Mouse (Mus musculus): ENCODE data around the gene Adamts2.
A peak's percentile ranks its signal among the peaks of the same experiment; 100 is the strongest.

Gene Adamts2

DNA sequence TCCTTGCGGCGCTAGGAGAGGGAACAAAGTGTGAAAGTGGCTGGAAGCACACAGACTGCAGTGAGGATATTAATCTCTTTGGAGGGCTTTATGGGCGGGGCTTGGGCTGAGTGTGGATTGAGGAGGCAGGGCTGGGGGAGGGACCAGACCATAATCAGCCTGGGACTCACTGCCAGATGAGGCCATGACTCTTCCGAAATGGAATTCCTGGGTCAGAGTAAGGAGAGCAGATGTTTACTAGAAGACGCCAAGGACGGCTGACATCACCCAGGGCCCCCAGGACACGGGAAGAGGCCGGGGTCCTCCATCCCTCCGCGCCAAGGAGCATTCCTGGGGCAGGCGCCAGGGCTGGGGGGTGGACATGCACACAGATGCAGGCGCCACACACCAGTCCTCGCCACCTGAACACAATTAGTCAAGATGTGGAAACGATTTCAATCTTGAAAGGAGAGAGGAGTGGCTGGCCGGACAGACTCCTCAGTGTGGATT is 20.4 kb downstream of the Adamts2 start:
- no peak for ATAC-seq (ENCODE audit: insufficient number of reproducible peaks, low FRiP score, low TSS enrichment)

DNA sequence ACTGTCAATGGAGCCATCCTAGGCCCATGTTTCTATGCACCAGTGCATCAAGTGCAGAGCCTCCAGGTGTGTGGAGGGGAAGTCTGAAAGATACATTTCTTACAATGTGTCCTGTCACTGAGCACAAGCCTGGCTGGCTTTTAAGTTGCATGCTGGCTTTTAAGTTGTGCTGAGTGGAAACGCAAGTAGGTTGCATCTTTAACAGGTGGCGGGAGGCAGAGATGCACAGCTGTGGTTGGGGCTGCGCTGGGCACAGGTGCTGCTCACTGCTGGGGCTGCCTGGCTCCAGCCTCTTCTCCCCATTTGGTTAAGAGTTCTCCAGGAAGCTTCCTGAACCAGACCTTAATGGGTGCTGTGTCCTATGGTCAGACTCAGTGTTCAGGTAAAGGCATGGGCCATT is 21.9 kb downstream of the Adamts2 start:
- no peak for ATAC-seq (ENCODE audit: insufficient number of reproducible peaks, low FRiP score, low TSS enrichment)

DNA sequence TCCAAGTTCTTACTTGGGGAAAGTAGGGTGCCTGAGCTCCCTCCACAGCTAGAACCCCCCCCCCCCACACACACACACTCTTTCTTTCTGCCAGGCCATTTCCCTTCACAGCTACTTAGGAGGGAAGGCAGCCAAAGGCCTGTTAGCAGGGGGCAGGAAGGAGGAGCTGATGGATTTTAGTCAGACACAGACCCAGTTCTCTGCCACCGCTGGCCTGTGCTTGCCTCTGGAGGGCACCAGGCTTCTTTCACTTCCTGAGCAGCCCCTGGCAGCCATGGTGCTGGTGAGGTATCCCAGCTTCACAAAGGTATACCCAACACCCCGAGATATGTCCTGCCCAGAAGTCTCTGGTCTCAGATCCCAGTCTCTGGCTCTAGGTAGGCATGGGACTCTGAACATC is 22.4 kb downstream of the Adamts2 start:
- no peak for ATAC-seq (ENCODE audit: insufficient number of reproducible peaks, low FRiP score, low TSS enrichment)

DNA sequence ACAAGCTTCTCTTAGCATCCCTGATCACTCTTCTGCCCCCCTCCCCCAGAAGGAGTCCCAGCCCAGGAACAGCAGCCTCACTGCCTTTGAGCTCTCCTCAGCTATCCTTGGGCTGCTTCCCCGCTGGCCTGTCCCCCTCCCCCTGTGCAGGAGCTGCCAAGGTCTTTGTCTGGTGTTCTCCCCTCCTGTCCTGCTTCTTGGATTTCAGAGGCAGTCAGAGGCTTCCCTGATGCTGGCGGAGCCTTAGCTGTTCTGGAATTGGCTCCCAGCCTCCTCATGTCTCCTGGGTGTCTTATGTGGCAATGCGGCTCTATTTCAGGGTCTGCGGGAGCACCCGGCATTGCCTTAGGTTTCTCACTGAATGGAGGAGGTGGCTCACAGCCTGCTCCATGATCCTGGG is 22.8 kb downstream of the Adamts2 start:
- no peak for ATAC-seq (ENCODE audit: insufficient number of reproducible peaks, low FRiP score, low TSS enrichment)

DNA sequence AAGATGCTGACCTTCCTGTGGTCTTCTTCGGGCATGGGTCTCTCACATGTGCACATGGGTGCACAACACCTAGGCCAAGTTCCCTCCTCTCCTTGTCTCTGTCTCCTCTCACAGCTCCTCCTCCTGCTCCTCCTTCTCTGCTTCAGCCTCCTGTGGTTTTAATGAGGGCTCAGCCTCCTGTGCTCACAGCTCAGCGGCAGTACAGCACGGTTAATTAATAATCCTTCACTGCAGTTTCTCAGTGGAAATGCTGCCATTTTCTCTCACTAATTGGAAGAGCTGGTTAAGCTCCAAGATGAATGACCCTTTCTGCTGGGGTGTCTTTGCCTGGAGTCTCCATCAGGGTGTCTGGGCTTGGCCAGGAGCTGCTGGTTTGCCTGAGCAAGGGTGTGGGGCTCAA is 27.0 kb downstream of the Adamts2 start:
- no peak for ATAC-seq (ENCODE audit: insufficient number of reproducible peaks, low FRiP score, low TSS enrichment)

DNA sequence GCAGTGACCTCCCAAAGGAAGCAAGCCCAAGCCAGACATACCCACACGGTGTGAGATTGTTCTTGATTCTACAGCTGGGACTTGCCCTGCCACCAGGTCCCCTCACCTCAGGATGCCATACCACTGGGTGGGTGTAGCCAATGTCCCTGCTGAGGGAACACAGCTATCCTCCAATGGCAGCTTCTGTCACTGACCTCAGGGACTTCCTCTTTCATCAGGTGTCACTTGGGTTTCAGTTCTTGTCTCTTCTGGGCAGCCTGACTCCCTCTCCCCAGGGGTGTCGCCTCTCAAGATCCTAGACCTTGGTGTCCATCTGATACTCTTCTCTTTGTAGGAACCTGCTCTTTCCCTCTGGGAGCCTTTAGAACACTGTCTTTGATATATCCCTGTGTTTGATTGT is 28.6 kb downstream of the Adamts2 start:
- no peak for ATAC-seq (ENCODE audit: insufficient number of reproducible peaks, low FRiP score, low TSS enrichment)

DNA sequence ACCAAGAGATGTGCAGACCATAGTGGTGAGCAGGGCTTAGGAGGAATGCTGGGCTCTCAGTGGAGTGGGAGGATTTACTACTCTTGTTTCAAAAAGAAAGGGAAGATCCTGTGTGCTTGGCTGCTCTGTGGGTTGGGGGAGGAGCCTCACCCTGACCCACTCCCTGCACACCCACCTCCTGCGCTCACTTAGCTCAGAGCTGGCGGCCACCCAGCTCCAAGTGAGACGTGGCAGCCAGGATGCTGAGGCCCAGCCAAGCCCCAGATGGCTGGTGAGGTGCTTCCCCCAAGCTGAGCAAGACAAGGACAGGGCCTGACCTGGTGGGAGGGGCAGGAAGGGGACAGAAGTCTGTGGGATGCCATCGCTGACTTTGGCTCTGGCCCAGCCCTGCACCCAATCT is 30.4 kb downstream of the Adamts2 start:
- ATAC-seq (ENCODE audit: insufficient number of reproducible peaks, low FRiP score, low TSS enrichment), result peak; percentile 67

DNA sequence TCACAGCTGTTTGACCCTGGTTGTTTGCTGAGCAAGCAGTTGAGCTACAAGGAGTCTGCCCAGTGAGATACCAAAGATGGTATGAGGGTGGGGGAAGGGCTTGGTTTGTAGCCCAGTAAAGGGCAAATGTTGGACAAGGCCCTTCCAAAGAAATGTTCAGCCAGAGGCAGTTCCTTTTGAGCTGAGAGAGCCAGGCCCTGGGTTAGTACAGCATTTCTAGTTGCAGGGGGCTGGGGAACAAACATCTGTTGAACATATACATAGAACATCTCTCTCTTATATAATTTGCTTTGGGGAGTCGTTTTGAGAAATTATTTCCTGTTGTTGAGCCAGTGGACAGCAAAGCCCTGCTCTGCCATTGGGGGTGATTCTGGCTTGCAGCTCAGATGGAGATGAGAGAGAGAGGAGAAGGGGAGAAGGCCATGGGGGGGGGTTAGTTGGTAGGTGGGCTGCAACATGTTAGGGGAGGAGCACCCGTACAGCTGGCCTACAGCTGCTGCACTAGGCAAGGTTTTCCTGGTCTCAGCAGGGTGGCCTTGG is 33.2 kb downstream of the Adamts2 start:
- ATAC-seq (ENCODE audit: insufficient number of reproducible peaks, low FRiP score, low TSS enrichment), result no peak

DNA sequence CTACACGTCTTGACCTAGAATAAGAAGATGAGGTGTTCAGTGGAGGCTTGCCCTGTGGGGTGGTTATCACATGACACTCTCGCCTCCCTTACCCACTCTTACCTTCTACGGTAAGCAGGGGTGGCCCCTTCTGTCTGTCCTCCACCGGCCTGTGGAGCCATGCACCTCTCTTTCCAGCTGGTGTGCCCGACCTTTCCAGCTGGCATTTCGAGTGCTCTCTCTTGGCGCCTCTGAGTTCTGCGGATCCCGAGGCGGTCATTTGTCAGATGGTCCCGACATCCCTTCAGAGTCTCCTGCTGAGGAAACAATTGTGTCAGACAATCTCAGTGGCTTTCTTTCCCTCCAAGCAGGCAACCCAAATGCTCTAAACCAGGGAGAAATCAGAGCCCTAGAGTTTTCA is 35.1 kb downstream of the Adamts2 start:
- no peak; the same call in 1 of the 2 replicates for ATAC-seq (ENCODE audit: insufficient number of reproducible peaks, low FRiP score, low TSS enrichment)

DNA sequence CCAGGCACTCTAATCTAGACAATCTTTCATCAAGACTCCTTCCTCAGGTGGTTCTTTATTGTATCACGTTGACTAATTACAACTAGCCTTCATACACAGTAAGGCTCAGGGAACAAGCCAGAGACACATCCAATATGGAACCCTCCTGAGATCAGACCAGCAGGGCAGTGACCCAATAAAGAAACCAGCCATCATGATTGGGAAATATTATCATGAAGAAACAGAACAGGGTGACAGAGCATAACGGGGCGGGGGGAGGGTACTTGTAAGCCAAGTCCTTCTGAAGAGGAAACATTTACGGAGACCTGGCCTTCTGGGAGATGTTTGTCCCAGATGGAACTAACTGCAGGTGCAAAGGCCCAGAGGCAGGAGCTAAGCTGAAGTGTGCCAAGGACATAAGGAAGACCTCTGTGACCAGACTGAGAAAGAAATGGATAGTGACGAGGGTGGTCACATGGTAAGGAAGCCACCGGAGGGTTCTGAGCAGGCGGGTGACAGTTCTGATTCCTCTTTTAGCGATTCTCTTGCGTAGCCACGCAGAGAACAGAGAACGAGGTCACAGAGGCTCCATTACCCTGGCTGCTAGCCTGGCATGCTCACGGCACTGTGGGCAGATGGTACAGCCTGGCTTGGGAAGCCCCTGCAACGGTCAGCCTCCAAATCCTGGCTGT is 36.4 kb downstream of the Adamts2 start:
- peak; percentile 71 for ATAC-seq (ENCODE audit: insufficient number of reproducible peaks, low FRiP score, low TSS enrichment)

DNA sequence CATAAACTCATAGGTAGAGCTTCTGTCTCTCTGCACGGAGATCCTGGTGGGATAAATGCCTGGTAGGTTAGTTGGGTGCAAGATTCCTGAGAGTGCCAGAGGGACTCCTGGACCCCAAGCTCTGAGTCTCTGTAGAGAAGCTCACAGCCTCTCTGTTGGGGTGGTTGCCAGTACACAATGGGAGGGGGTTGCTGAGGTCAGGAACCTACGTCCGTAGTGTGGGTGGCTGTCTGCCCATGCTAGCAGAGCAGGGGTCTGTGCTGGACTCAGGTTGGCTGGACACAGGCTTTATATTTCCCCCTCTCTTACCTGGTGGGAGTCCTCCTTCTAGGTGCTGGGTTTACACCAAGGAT is 37.0 kb downstream of the Adamts2 start:
- ATAC-seq (ENCODE audit: insufficient number of reproducible peaks, low FRiP score, low TSS enrichment), result no peak

DNA sequence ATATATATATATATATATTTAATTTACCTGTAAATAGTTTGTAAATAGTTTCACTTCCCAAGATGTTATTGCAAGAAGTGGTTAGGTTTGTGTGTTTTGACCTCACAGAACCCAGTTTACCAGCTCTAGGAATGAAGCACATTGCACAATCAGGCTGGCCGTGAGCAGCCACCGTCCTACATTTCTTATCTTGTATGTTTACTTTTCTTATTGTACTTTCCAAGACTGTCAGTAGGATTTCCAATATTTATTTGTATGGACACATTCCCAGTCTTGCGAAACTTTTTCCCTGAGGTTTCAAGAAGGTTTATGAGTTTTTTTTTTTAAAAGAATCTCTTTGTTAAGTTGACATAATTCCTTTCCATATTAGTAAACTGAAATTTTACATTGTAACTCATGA is 40.7 kb downstream of the Adamts2 start:
- ATAC-seq (ENCODE audit: insufficient number of reproducible peaks, low FRiP score, low TSS enrichment), result no peak

DNA sequence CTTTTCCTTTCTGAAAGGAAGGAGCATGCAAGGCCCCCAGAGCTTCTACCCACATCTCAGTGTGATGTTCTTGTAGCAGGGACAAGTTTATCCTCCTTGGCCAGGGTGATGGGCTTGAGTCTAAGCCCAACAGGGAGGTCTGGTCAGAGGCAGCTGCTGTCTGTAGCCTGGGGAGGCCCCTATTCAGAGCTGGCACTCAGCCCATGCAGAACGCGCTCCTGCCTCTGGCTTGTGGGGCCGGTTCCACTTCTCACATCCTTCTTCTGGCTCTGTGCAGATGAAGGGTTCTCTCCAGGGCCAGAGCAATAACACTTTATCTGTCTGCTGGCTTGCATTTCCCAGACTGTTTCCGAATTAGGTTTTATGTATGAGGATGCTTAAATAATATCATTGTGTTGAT is 44.3 kb downstream of the Adamts2 start:
- no peak for ATAC-seq (ENCODE audit: insufficient number of reproducible peaks, low FRiP score, low TSS enrichment)

DNA sequence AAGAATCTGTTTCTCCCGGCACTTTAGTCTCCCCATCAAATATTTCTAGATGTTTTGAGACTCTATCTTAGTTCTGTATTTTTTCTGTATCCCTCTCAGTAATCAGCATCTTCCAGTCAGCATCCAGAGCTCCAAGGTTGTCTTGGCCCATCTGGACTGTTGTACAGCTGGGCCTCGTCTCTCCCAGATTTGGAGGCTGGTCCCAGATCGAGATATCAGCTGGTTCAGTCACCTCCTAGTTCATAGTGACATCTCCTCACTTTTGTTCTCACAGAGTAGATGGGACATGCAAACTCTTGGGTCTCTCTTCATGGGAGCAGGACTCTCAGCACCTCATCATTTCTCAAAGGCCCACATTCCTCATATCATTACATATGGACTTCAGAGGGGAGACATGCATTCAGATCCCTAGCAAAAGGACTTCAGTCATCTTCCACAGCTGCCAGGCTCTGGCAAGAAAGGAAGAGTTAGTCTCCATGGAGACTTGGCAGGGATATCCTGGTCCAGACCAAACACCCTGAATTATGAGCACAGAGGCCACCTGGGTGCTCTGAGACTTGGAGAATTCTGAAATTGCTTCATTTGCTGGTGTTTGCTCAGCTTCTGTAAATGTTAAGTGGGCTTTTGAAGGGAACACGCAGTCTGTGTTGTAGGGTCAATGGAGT is 46.4 kb downstream of the Adamts2 start:
- no peak for ATAC-seq (ENCODE audit: insufficient number of reproducible peaks, low FRiP score, low TSS enrichment)

DNA sequence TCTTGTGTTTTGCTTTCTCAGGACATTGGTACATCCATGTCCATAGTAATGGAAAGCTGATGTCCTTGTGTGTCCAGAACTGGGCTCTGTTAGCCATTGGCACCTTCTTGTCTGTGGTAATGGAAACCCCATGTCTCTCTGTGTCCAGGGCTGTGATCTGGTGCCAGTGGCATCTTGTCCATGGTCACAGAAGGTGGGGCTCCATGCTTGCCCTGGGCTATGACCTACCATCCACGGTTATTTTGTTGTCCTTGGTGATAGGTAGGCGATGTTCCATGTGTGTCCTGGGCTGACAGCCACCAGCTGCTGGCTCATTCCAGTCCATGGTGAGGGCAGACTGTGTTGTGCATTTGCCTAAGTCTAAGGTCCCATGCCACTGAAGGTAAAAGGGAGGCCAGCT is 48.2 kb downstream of the Adamts2 start:
- ATAC-seq (ENCODE audit: insufficient number of reproducible peaks, low FRiP score, low TSS enrichment), result no peak

DNA sequence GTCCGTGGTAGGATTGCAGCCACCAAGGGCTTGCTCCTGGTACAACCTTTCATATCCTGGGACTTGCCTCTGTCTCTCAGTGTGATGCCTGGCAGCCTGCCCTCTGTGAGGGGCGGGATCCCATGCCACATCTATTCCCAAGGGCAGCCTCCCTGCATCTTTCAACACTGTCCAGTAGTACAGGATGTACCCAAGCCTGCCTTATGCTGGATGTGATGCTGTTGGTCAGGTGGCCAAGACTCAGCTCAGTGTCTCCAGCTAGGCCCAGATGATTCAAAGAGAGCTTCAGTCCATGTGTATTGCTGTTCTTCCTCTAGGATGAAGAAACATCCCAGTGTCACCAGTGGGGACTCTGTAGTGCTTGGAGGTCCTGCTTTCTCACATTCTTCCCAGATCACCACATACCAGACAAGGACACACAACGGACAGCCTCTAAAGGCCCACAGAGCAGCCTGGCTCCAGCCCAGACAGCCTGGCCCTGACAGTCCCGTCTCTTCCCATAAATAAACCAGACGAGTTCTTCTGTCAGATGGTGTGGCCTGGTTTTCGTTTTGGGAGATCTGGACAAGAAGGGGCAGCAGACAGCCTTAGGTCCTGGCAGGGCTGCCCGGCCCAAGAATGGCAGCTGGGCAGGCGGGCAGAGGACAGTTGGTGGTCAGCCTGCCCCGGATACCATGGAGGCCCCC is 52.0 kb downstream of the Adamts2 start:
- peak; percentile 61 for ATAC-seq (ENCODE audit: insufficient number of reproducible peaks, low FRiP score, low TSS enrichment)

DNA sequence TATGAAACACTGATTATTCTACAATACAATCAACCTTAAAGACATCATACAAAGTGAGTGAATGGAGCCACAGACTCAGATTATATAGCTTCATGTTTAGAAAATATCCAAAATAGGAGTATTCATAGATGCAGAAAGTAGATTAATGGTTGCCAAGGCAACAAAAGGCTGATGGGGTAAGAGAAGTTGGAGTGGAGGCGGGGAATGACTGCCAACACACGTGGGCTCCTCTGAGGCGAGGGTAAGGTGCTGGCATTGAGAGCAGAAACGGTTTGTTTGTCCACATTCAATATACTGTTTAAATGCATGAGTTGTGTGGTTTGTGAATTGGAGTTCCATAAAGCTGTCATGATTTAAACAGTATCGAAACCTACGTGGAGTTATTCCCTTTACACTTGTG is 56.9 kb downstream of the Adamts2 start:
- ATAC-seq (ENCODE audit: insufficient number of reproducible peaks, low FRiP score, low TSS enrichment), result no peak

DNA sequence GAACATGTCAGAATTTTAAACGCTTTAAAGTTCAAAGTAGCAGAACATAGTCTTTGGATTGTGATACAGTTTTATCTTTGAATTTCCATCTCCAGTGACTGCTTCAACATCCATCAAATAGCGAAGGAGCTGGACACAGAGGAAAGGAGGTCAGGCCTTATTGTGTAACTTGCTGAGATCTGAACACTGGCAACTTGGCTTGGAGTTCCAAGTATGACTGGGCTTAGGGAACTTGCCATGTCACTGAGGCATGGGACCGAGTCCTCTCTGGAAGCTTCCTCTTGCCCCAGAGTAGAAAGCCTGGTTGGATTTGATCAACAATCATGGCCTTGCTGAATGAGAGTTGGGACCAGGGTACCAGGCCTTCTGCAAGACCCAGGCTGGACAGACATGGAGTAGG is 60.3 kb downstream of the Adamts2 start:
- no peak for ATAC-seq (ENCODE audit: insufficient number of reproducible peaks, low FRiP score, low TSS enrichment)

DNA sequence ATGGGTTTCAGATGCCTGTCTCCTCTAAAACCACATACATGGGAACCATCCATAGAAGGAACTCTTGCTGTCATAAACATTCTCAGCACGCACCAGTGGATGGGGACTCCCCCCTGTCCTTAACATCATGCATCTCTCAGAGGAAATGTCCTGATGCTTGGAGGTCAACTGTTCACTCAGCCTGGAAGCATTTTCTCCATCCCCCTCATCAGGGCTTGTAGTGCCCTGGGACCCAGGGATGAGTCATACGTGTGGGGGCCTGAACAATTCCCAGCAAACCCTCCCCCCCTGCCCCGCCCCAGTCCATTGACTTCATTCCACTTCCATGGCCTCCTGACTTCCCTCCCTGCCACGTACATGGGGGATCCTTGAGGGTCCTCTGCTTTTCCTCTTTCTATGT is 62.9 kb downstream of the Adamts2 start:
- no peak for ATAC-seq (ENCODE audit: insufficient number of reproducible peaks, low FRiP score, low TSS enrichment)

DNA sequence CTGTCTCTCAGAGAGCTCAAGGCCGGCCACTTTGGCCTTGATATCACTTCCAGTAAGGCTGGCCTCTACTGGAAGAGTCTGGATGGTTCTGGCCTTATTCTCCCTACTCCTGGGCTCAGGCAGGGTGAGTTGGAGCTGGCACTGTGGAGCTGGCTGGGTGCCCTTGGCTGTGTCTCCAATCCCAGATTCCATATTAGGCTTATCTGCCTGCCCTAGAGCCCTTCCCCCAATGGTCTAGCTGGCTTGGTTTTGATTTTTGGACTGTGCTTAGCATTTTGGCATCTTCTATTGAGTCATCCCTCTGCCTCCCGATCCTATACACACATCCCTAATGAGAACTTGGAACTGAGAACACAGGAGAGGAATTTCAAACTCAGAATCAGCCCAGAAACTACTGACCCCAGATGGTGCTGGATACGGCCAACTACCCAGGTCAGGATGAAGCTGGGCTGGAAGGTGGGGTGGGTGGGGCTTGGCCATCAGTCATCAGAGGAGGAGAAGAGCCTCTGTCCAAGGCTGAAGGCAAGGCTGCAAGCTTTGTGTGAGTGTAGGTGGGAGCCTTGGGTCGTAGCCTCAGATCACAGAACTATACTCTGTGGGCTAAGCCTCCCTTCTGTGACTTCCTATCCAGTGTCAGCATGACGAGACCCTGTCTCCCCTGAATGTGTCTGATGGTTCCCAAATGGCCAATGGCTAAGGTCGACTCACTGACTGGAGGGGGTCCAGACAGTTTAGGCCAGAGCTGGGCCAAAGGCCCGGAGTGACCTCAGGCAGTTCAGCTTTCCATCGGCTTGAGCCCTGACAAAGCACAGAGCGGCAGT is 67.9 kb downstream of the Adamts2 start:
- ATAC-seq (ENCODE audit: insufficient number of reproducible peaks, low FRiP score, low TSS enrichment), result peak; percentile 71

DNA sequence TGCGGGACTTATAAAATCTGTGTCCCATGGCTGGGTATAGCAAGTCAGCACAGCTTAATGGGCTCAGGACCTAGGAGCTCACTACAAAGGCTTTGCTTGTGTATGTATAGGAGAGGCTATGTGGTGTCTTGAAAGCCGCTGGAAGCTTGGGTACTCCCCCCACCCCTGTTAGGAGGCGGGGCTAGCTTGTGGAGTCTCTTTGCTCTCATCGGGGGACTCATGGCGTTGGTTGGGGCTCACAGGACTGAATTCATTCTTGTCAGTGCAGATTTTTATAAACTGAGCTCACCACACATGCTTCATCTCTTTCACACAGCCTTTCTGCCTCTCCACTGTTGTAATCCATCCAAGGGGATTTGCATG is 68.5 kb downstream of the Adamts2 start:
- ATAC-seq (ENCODE audit: insufficient number of reproducible peaks, low FRiP score, low TSS enrichment), result no peak

Measured in cerebellum, adult (tissue).